Mouse (Mus musculus): ENCODE measurements at regions not wholly inside any gene's neighbourhood (a gene's known extent, or its start where the extent isn't known, plus 50 kb on each side); places are given as distances from the start of the nearest gene placed in this dataset.

GRCm38 (mm10) chr1:73363549-73364299, 348.0 kb upstream of the Tnp1 start:
- dilution Hi-C loops (cut with MboI; ENCODE audit: extremely low pct_ligation_motif_present, extremely low pct_unique_long_range_greater_than_20kb, low sequenced_read_pairs), result no loop called here
- Histone ChIP-seq H3K79me2 (replicated peaks; ENCODE audit: control insufficient read depth, extremely low read depth, insufficient read depth, poor library complexity, severe bottlenecking) (no peaks in the 10 kb centered on the region), H3K9ac (ENCODE audit: insufficient read depth, low read depth) (no peak overlapping the region), H3K4me1 (ENCODE audit: control insufficient read depth in 1 of 2, insufficient read depth in 2 of 2) (no peaks in the 10 kb centered on the region), H3K4me2 (ENCODE audit: insufficient read depth, low read depth, poor library complexity, severe bottlenecking) (no peak overlapping the region), H3K4me3 (replicated peaks in 1 of 3; ENCODE audit: low read depth in 2 of 3, low read length in 2 of 3, poor library complexity in 1 of 3) (no peak overlapping the region), H3K9me3 (replicated peaks; ENCODE audit: low read length) (no peaks in the 10 kb centered on the region), H3K36me3 (replicated peaks in 1 of 2; ENCODE audit: control insufficient read depth in 1 of 2, insufficient read depth in 1 of 2, low read length in 1 of 2) (no peaks in the 10 kb centered on the region), H3K27ac (ENCODE audit: insufficient read depth, low read depth) (no peak overlapping the region), H3K27me3 (replicated peaks) (peaks cover 79% of the 10 kb centered on the region)
- no peak for DNase-seq (ENCODE audit: extremely low read depth)
- TF ChIP-seq PAX5 (IDR thresholded peaks at IDR 0.05; ENCODE audit: low read length) (no peak), EP300 (IDR thresholded peaks at IDR 0.05; ENCODE audit: low read length) (no peak)
- in situ Hi-C loops (cut with MboI; ENCODE audit: low pct_ligation_motif_present, low pct_unique_long_range_greater_than_20kb, low sequenced_read_pairs), result no loop called here

GRCm38 (mm10) chr1:73362122-73362521, 346.4 kb upstream of the Tnp1 start:
- Histone ChIP-seq H3K9me3 (replicated peaks; ENCODE audit: low read length) (no peaks in the 10 kb centered on the region), H3K4me2 (ENCODE audit: insufficient read depth, low read depth, poor library complexity, severe bottlenecking) (no peak overlapping the region), H3K4me1 (ENCODE audit: control insufficient read depth in 1 of 2, insufficient read depth in 2 of 2) (no peaks in the 10 kb centered on the region), H3K36me3 (replicated peaks in 1 of 2; ENCODE audit: control insufficient read depth in 1 of 2, insufficient read depth in 1 of 2, low read length in 1 of 2) (no peaks in the 10 kb centered on the region), H3K9ac (ENCODE audit: insufficient read depth, low read depth) (no peak overlapping the region), H3K27ac (ENCODE audit: insufficient read depth, low read depth) (no peak overlapping the region), H3K27me3 (replicated peaks) (peaks cover 66% of the 10 kb centered on the region), H3K79me2 (replicated peaks; ENCODE audit: control insufficient read depth, extremely low read depth, insufficient read depth, poor library complexity, severe bottlenecking) (no peaks in the 10 kb centered on the region), H3K4me3 (replicated peaks in 1 of 3; ENCODE audit: low read depth in 2 of 3, low read length in 2 of 3, poor library complexity in 1 of 3) (no peak overlapping the region)
- dilution Hi-C loops (cut with MboI; ENCODE audit: extremely low pct_ligation_motif_present, extremely low pct_unique_long_range_greater_than_20kb, low sequenced_read_pairs) (no loop called here), in situ Hi-C loops (cut with MboI; ENCODE audit: low pct_ligation_motif_present, low pct_unique_long_range_greater_than_20kb, low sequenced_read_pairs) (no loop called here)
- DNase-seq (ENCODE audit: extremely low read depth), result no peak
- TF ChIP-seq SIN3A (IDR thresholded peaks at IDR 0.05; ENCODE audit: low read length), result no peak
- TF ChIP-seq ZNF384 (IDR thresholded peaks at IDR 0.05; ENCODE audit: low read depth, low read length), result no peak
- no peak for TF ChIP-seq CTCF (conservative IDR thresholded peaks at IDR 0.05 in 1 of 2, IDR thresholded peaks at IDR 0.05 in 1 of 2; ENCODE audit: low read depth in 2 of 2, low read length in 2 of 2)
- no peak for TF ChIP-seq MAX (IDR thresholded peaks at IDR 0.05; ENCODE audit: low read length)
- no peak for TF ChIP-seq SMC3 (IDR thresholded peaks at IDR 0.05; ENCODE audit: low read depth, low read length)
- no peak for TF ChIP-seq GABPA (IDR thresholded peaks at IDR 0.05; ENCODE audit: insufficient replicate concordance, low read depth, low read length)
- TF ChIP-seq MAFK (IDR thresholded peaks at IDR 0.05; ENCODE audit: insufficient replicate concordance, low read length), result no peak
- TF ChIP-seq EP300 (IDR thresholded peaks at IDR 0.05; ENCODE audit: low read length), result no peak
- no peak for TF ChIP-seq E2F4 (IDR thresholded peaks at IDR 0.05; ENCODE audit: insufficient replicate concordance, low read depth, low read length)
- TF ChIP-seq CHD2 (IDR thresholded peaks at IDR 0.05; ENCODE audit: low read length), result no peak

- dilution Hi-C loops (cut with MboI; ENCODE audit: extremely low pct_ligation_motif_present, extremely low pct_unique_long_range_greater_than_20kb, low sequenced_read_pairs), result no loop called here
- no peak overlapping the region for H3K27ac ChIP-seq (ENCODE audit: insufficient read depth, low read depth)
Observed at GRCm38 (mm10) chr1:73361300-73361699, 345.6 kb upstream of the Tnp1 start.

More at GRCm38 (mm10) chr1:73361300-73361699, 345.6 kb upstream of the Tnp1 start:
- H3K4me1 ChIP-seq (ENCODE audit: control insufficient read depth in 1 of 2, insufficient read depth in 2 of 2), result no peaks in the 10 kb centered on the region
- no peak overlapping the region for H3K4me2 ChIP-seq (ENCODE audit: insufficient read depth, low read depth, poor library complexity, severe bottlenecking)
- no peaks in the 10 kb centered on the region for H3K36me3 ChIP-seq (replicated peaks in 1 of 2; ENCODE audit: control insufficient read depth in 1 of 2, insufficient read depth in 1 of 2, low read length in 1 of 2)
- no peak overlapping the region for H3K4me3 ChIP-seq (replicated peaks in 1 of 3; ENCODE audit: low read depth in 2 of 3, low read length in 2 of 3, poor library complexity in 1 of 3)
- in situ Hi-C loops (cut with MboI; ENCODE audit: low pct_ligation_motif_present, low pct_unique_long_range_greater_than_20kb, low sequenced_read_pairs), result no loop called here
- no peaks in the 10 kb centered on the region for H3K79me2 ChIP-seq (replicated peaks; ENCODE audit: control insufficient read depth, extremely low read depth, insufficient read depth, poor library complexity, severe bottlenecking)
- H3K27me3 ChIP-seq (replicated peaks), result peaks cover 57% of the 10 kb centered on the region
- no peak overlapping the region for H3K9ac ChIP-seq (ENCODE audit: insufficient read depth, low read depth)
- TF ChIP-seq NELFE (IDR thresholded peaks at IDR 0.05; ENCODE audit: low read depth, low read length), result no peak
- no peak for TF ChIP-seq EP300 (IDR thresholded peaks at IDR 0.05; ENCODE audit: low read length)
- no peak for TF ChIP-seq JUN (IDR thresholded peaks at IDR 0.05; ENCODE audit: insufficient read depth, low read depth, low read length)
- no peak for TF ChIP-seq MAFK (IDR thresholded peaks at IDR 0.05; ENCODE audit: insufficient replicate concordance, low read length)
- no peak for TF ChIP-seq USF2 (conservative IDR thresholded peaks at IDR 0.05; ENCODE audit: low read depth, low read length)
- TF ChIP-seq ZKSCAN1 (IDR thresholded peaks at IDR 0.05; ENCODE audit: borderline replicate concordance, low read depth, low read length), result no peak
- no peak for TF ChIP-seq E2F4 (IDR thresholded peaks at IDR 0.05; ENCODE audit: insufficient replicate concordance, low read depth, low read length)
- TF ChIP-seq SMC3 (IDR thresholded peaks at IDR 0.05; ENCODE audit: low read depth, low read length), result no peak
- no peak for TF ChIP-seq TCF12 (IDR thresholded peaks at IDR 0.05; ENCODE audit: low read depth, low read length)
- no peak for TF ChIP-seq KAT2A (IDR thresholded peaks at IDR 0.05; ENCODE audit: insufficient replicate concordance, low read length)
- TF ChIP-seq RCOR1 (conservative IDR thresholded peaks at IDR 0.05; ENCODE audit: low read depth, low read length), result no peak
- TF ChIP-seq CHD2 (IDR thresholded peaks at IDR 0.05; ENCODE audit: low read length), result no peak
- no peak for TF ChIP-seq HCFC1 (IDR thresholded peaks at IDR 0.05; ENCODE audit: low read depth, low read length)
- no peak for TF ChIP-seq GABPA (IDR thresholded peaks at IDR 0.05; ENCODE audit: insufficient replicate concordance, low read depth, low read length)
- no peak for TF ChIP-seq POLR2AphosphoS2 (IDR thresholded peaks at IDR 0.05; ENCODE audit: low read depth, low read length)
- TF ChIP-seq TBP (conservative IDR thresholded peaks at IDR 0.05; ENCODE audit: low read depth, low read length), result no peak
- TF ChIP-seq MEF2A (IDR thresholded peaks at IDR 0.05; ENCODE audit: borderline replicate concordance, low read depth, low read length), result no peak
- TF ChIP-seq BHLHE40 (IDR thresholded peaks at IDR 0.05; ENCODE audit: low read depth, low read length), result no peak
- no peak for TF ChIP-seq SIN3A (IDR thresholded peaks at IDR 0.05; ENCODE audit: low read length)
- no peak for TF ChIP-seq PAX5 (IDR thresholded peaks at IDR 0.05; ENCODE audit: low read length)
- H3K9me3 ChIP-seq (replicated peaks; ENCODE audit: low read length), result no peaks in the 10 kb centered on the region
- DNase-seq (ENCODE audit: extremely low read depth), result no peak
